Mouse (Mus musculus) stomach, postnatal 0 days (tissue): Measurements from ENCODE around the gene Sigmar1.
"Not testable (repeated sequence)": the region's sequence is repeated elsewhere in the genome, so short reads cannot be mapped to it uniquely, and the experiment has no call there.

Source experiments
- CTCF ChIP-seq: IDR thresholded peaks from 2 replicates; pipeline ENCODE4 v1.5.1; 2016; ENCODE audit warnings: antibody characterized with exemption, low read depth, mild to moderate bottlenecking, moderate library complexity
- EP300 ChIP-seq: optimal IDR thresholded peaks from 2 replicates; pipeline ENCODE3; 2016; ENCODE audit warnings: antibody characterized with exemption

GRCm38 (mm10) chr4:41782711-41783110, 26.8 kb upstream of the Sigmar1 start:
- not testable (repeated sequence) for TF ChIP-seq EP300, CTCF
